Mouse (Mus musculus) forebrain, embryonic 11.5 days (tissue): ENCODE measurements around the gene Ybx2. TPM values are rescaled to one million over a fixed set of nuclear protein-coding genes. Genes with fewer than 3 reads are reported as not detected.

Source experiments
- ATAC-seq: fragments of 200-750 bp; cut with Nextera tagmentation; replicated peaks from 2 replicates; pipeline ENCODE4 v1.8.0; 2017; ENCODE audit warnings: moderate TSS enrichment; ENCODE audit not compliant: low FRiP score
- DNase-seq: peaks from one replicate; pipeline ENCODE4 v3.0.0-alpha.2; 2017; ENCODE audit warnings: low spot score
- H3K27ac ChIP-seq: fragments of 300-500 bp; sonication (generic); 2 replicates; pipeline ENCODE4 v1.5.1; 2014; ENCODE audit warnings: low read depth, low read length
- H3K27me3 ChIP-seq: fragments of 300-500 bp; sonication (generic); 2 replicates; pipeline ENCODE4 v1.6.1; 2014; ENCODE audit warnings: mild to moderate bottlenecking, low read length, mixed read lengths; ENCODE audit not compliant: control insufficient read depth, insufficient read depth
- H3K36me3 ChIP-seq: fragments of 300-500 bp; sonication (generic); 2 replicates; pipeline ENCODE4 v1.6.1; 2014; ENCODE audit warnings: mild to moderate bottlenecking, low read length, moderate library complexity, mixed read lengths; ENCODE audit not compliant: control insufficient read depth, insufficient read depth
- H3K4me1 ChIP-seq: fragments of 300-500 bp; sonication (generic); replicated peaks from 2 replicates; pipeline ENCODE4 v1.6.1; 2014; ENCODE audit warnings: low read length, mixed read lengths; ENCODE audit not compliant: control insufficient read depth, insufficient read depth
- H3K4me2 ChIP-seq: fragments of 300-500 bp; sonication (generic); 2 replicates; pipeline ENCODE4 v1.6.1; 2014; ENCODE audit warnings: low read depth, mild to moderate bottlenecking, low read length, moderate library complexity, mixed read lengths; ENCODE audit not compliant: severe bottlenecking
- H3K4me3 ChIP-seq: fragments of 300-500 bp; sonication (generic); 2 replicates; pipeline ENCODE4 v1.5.1; 2014; ENCODE audit warnings: low read depth, low read length
- H3K9ac ChIP-seq: fragments of 300-500 bp; sonication (generic); 2 replicates; pipeline ENCODE4 v1.6.1; 2014; ENCODE audit warnings: low read length
- H3K9me3 ChIP-seq: fragments of 300-500 bp; sonication (generic); 2 replicates; pipeline ENCODE4 v1.6.1; 2016; ENCODE audit warnings: low read length, mixed read lengths; ENCODE audit not compliant: control insufficient read depth
- WGBS: fragments of 180-500 bp; shearing (Covaris S2); extraction: QIAGEN DNeasy Blood & Tissue Kit; methylation state at CpG from one replicate; pipeline ENCODE4 v1.1.7; 2014; 5-methylcytosine and 5-hydroxymethylcytosine counted together
- polyA plus RNA-seq: library from polyadenylated mRNA; unstranded; fragments of >200 nt; fragmentation: Nextera tagmentation; extraction: Ambion mirVana; gene quantifications from 2 replicates; pipeline ENCODE4 v1.2.1, GENCODE M21; 2014

Ybx2 gene
- polyA plus RNA-seq, 1 experiment from 2014 or later, result 10.1 TPM

- no peaks in the 10 kb centered on the region for H3K9me3 ChIP-seq
- no peak overlapping the region for H3K4me3 ChIP-seq
- 16% methylated on average over 6 of the region's 6 CpGs for WGBS
- peaks cover 12% of the 10 kb centered on the region for H3K4me1 ChIP-seq
- no peak for DNase-seq
- H3K27me3 ChIP-seq, result peaks cover 30% of the 10 kb centered on the region
- H3K27ac ChIP-seq, result 0 out of 2 replicates have a peak overlapping the region, but pooled peaks have one; percentile 43
- no peaks in the 10 kb centered on the region for H3K36me3 ChIP-seq
- no peak for ATAC-seq
- H3K9ac ChIP-seq, result no peak overlapping the region; the same call in 1 of the 2 replicates
- H3K4me2 ChIP-seq, result no peak overlapping the region
Observed at GRCm38 (mm10) chr11:69934681-69935080, 915 bp upstream of the Ybx2 start.

GRCm38 (mm10) chr11:69936156-69936555, 560 bp downstream of the Ybx2 start:
- peaks cover 30% of the 10 kb centered on the region for H3K27me3 ChIP-seq
- DNase-seq (peak; percentile 76), ATAC-seq (peak; percentile 45; the same call in 1 of the 2 replicates)
- peak overlapping the region; percentile 99 for H3K4me2 ChIP-seq
- peaks cover 12% of the 10 kb centered on the region for H3K4me1 ChIP-seq
- H3K4me3 ChIP-seq, result peak overlapping the region; percentile 53
- no peaks in the 10 kb centered on the region for H3K9me3 ChIP-seq
- H3K9ac ChIP-seq, result peak overlapping the region; percentile 68
- 2% methylated on average over 18 of the region's 30 CpGs for WGBS
- no peak overlapping the region for H3K27ac ChIP-seq
- no peaks in the 10 kb centered on the region for H3K36me3 ChIP-seq

GRCm38 (mm10) chr11:69936714-69937347, 1.2 kb downstream of the Ybx2 start:
- no peak for ATAC-seq
- H3K27me3 ChIP-seq, result peaks cover 30% of the 10 kb centered on the region
- no peaks in the 10 kb centered on the region for H3K9me3 ChIP-seq
- DNase-seq, result no peak
- H3K4me2 ChIP-seq, result peak overlapping the region; percentile 99
- peak overlapping the region; percentile 68; the same call in 1 of the 2 replicates for H3K9ac ChIP-seq
- H3K4me1 ChIP-seq, result peaks cover 12% of the 10 kb centered on the region
- 43% methylated on average over 9 of the region's 9 CpGs for WGBS
- H3K36me3 ChIP-seq, result no peaks in the 10 kb centered on the region
- no peak overlapping the region for H3K27ac ChIP-seq
- H3K4me3 ChIP-seq, result peak overlapping the region; percentile 53

- DNase-seq (no peak), ATAC-seq (no peak)
- Histone ChIP-seq H3K27me3 (peaks cover 30% of the 10 kb centered on the region), H3K4me3 (no peak overlapping the region), H3K36me3 (no peaks in the 10 kb centered on the region), H3K9ac (no peak overlapping the region), H3K4me1 (peaks cover 12% of the 10 kb centered on the region), H3K27ac (no peak overlapping the region), H3K4me2 (no peak overlapping the region), H3K9me3 (no peaks in the 10 kb centered on the region)
- WGBS, result 52% methylated on average over 4 of the region's 4 CpGs
Observed at GRCm38 (mm10) chr11:69937385-69937784, 1.8 kb downstream of the Ybx2 start.

- H3K4me1 ChIP-seq, result peaks cover 12% of the 10 kb centered on the region
- no peak overlapping the region for H3K4me3 ChIP-seq
- H3K36me3 ChIP-seq, result no peaks in the 10 kb centered on the region
- H3K9me3 ChIP-seq, result no peaks in the 10 kb centered on the region
- DNase-seq, result no peak
- no peak overlapping the region for H3K4me2 ChIP-seq
- no peak for ATAC-seq
- no peak overlapping the region for H3K9ac ChIP-seq
- 72% methylated on average over 5 of the region's 5 CpGs for WGBS
- H3K27ac ChIP-seq, result no peak overlapping the region
- peaks cover 30% of the 10 kb centered on the region for H3K27me3 ChIP-seq
Observed at GRCm38 (mm10) chr11:69937834-69938233, 2.2 kb downstream of the Ybx2 start.

GRCm38 (mm10) chr11:69938401-69938979, 2.9 kb downstream of the Ybx2 start:
- H3K4me3 ChIP-seq, result no peak overlapping the region
- ATAC-seq, result no peak

GRCm38 (mm10) chr11:69939181-69939580, 3.6 kb downstream of the Ybx2 start:
- Histone ChIP-seq H3K9me3 (no peaks in the 10 kb centered on the region), H3K4me1 (peaks cover 12% of the 10 kb centered on the region), H3K4me3 (no peak overlapping the region), H3K4me2 (no peak overlapping the region), H3K27me3 (peaks cover 30% of the 10 kb centered on the region), H3K27ac (no peak overlapping the region), H3K36me3 (no peaks in the 10 kb centered on the region), H3K9ac (no peak overlapping the region)
- 60% methylated on average over 5 of the region's 5 CpGs for WGBS
- ATAC-seq (no peak), DNase-seq (no peak)

More at GRCm38 (mm10) chr11:69938401-69938979, 2.9 kb downstream of the Ybx2 start:
- DNase-seq, result no peak
- H3K4me1 ChIP-seq, result peaks cover 12% of the 10 kb centered on the region
- no peak overlapping the region for H3K9ac ChIP-seq
- no peak overlapping the region for H3K4me2 ChIP-seq
- H3K36me3 ChIP-seq, result no peaks in the 10 kb centered on the region
- no peaks in the 10 kb centered on the region for H3K9me3 ChIP-seq
- WGBS, result 25% methylated on average over 9 of the region's 9 CpGs
- H3K27me3 ChIP-seq, result peaks cover 30% of the 10 kb centered on the region
- no peak overlapping the region for H3K27ac ChIP-seq

- Histone ChIP-seq H3K27ac (no peak overlapping the region), H3K27me3 (peaks cover 28% of the 10 kb centered on the region), H3K4me2 (no peak overlapping the region), H3K9ac (no peak overlapping the region), H3K4me3 (no peak overlapping the region), H3K4me1 (peaks cover 10% of the 10 kb centered on the region), H3K36me3 (no peaks in the 10 kb centered on the region), H3K9me3 (no peaks in the 10 kb centered on the region)
- 91% methylated on average over 17 of the region's 17 CpGs for WGBS
- no peak for ATAC-seq
- DNase-seq, result no peak
Observed at GRCm38 (mm10) chr11:69939731-69940130, 4.1 kb downstream of the Ybx2 start.

GRCm38 (mm10) chr11:69940962-69941361, 5.4 kb downstream of the Ybx2 start:
- Histone ChIP-seq H3K9me3 (no peaks in the 10 kb centered on the region), H3K4me2 (no peak overlapping the region), H3K27me3 (peaks cover 22% of the 10 kb centered on the region), H3K4me1 (peaks cover 8% of the 10 kb centered on the region), H3K9ac (no peak overlapping the region), H3K36me3 (no peaks in the 10 kb centered on the region), H3K27ac (no peak overlapping the region), H3K4me3 (no peak overlapping the region)
- WGBS, result 85% methylated on average over 4 of the region's 4 CpGs
- no peak for DNase-seq
- no peak for ATAC-seq
